Mouse (Mus musculus): ENCODE results near the gene Slf2.

GRCm38 (mm10) chr19:45028746-45029145, 97.8 kb downstream of the Slf2 start:
- TF ChIP-seq ZNF384 (IDR thresholded peaks at IDR 0.05; ENCODE audit: low read depth, low read length): no peak
- no peak for TF ChIP-seq POLR2A (IDR thresholded peaks at IDR 0.05; ENCODE audit: control insufficient read depth in 1 of 2, insufficient read depth in 1 of 2, low read depth in 1 of 2, low read length in 2 of 2, poor library complexity in 1 of 2)
- no peak for TF ChIP-seq GATA1 (IDR thresholded peaks at IDR 0.05; ENCODE audit: low read depth, low read length)
- no peak for TF ChIP-seq HCFC1 (IDR thresholded peaks at IDR 0.05; ENCODE audit: low read depth, low read length)
- no peak for TF ChIP-seq CTCF (IDR thresholded peaks at IDR 0.05 in 2 of 3, conservative IDR thresholded peaks at IDR 0.05 in 1 of 3; ENCODE audit: control insufficient read depth in 1 of 3, insufficient read depth in 1 of 3, low read depth in 2 of 3, low read length in 3 of 3, poor library complexity in 1 of 3, severe bottlenecking in 1 of 3)
- TF ChIP-seq MAFK (IDR thresholded peaks at IDR 0.05; ENCODE audit: borderline replicate concordance, low read depth, low read length): no peak
- TF ChIP-seq TAL1 (IDR thresholded peaks at IDR 0.05; ENCODE audit: low read length): no peak
- no peak for TF ChIP-seq USF1 (IDR thresholded peaks at IDR 0.05; ENCODE audit: low read depth, low read length)
- no peak for TF ChIP-seq BHLHE40 (IDR thresholded peaks at IDR 0.05; ENCODE audit: borderline replicate concordance, low read depth, low read length)
- no peak for TF ChIP-seq TCF12 (IDR thresholded peaks at IDR 0.05; ENCODE audit: low read depth, low read length)
- TF ChIP-seq ZKSCAN1 (IDR thresholded peaks at IDR 0.05; ENCODE audit: low read depth, low read length): no peak
- TF ChIP-seq GABPA (IDR thresholded peaks at IDR 0.05; ENCODE audit: low read depth, low read length): no peak

All from MEL (cell line).